8 mouse cellular contexts compared by ENCODE assay signal in the genomic region with DNA sequence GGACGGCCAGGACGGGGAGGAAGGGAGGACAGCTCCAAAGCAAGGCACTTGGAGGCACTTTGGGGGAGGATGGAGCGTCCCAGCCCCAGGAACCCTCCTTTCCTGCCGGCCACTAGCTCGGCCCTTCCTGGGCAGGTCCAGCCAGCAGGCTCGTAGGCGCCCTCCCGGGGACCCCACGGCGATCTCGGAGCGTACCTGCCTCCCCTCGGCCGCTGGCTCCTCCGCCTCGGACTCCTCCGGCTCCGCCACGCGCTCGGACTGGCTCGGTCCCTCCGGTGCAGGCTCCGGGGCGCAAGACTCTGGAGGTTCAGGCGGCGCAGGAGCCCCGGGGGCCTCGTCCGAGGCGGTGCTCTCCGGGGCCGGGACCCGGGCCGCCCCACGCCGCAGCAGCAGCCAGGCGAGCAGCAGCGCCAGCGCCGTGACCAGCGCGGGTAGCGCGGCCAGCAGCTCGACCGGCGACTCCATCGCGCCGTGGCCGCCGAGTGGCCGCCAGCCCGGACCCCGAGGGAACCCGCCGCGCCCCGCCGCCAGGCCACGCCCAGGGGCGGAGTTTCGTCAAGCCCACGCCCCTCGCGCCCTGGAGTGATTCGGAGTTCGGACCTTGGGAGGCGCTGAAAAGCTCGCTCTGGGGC. TPM values are rescaled to one million over a fixed set of nuclear protein-coding genes. Genes with fewer than 3 reads are reported as not detected.
DNase-seq lines count a peak whose midpoint lies in the region; ATAC-seq lines count a peak whose summit lies in the region.

A gene (minus strand): TSS at position 513 of the 632 bp plus-strand sequence.

- peaks cover 21% of the 10 kb centered on the region for H3K4me1 ChIP-seq in forebrain, embryonic 15.5 days

- WGBS in forebrain, embryonic 15.5 days = under 1% methylated on average over 68 of the region's 71 CpGs

- no peaks in the 10 kb centered on the region for H3K36me3 ChIP-seq in forebrain, embryonic 15.5 days

- no peaks in the 10 kb centered on the region for H3K9me3 ChIP-seq in forebrain, embryonic 15.5 days

- H3K27me3 ChIP-seq in forebrain, embryonic 15.5 days = no peaks in the 10 kb centered on the region

- ATAC-seq in cerebellum, adult (ENCODE audit: insufficient number of reproducible peaks, low FRiP score, low TSS enrichment) = peak; percentile 43; the same call in 1 of the 2 replicates
- ATAC-seq in forebrain, embryonic 15.5 days (replicated peaks) = peak; percentile 42
- no peak for ATAC-seq in inflammation-experienced regulatory T-cells, adult 6 months

- H3K4me3 ChIP-seq in forebrain, embryonic 15.5 days = peak within 1 kb of the TSS; percentile 59

- DNase-seq in Muller cell, postnatal 12 days (ENCODE audit: inconsistent ontology term) = peak; percentile 89
- DNase-seq in heart, postnatal 4 days = peak; percentile 93
- DNase-seq in layer of hippocampus, postnatal 14 days (ENCODE audit: low spot score in 2 of 2) = peak; percentile 60 to 77
- peak; percentile 84 for DNase-seq in lung, postnatal 25 days (ENCODE audit: low spot score)
- peak; percentile 85 for DNase-seq in retina, postnatal 1 day

- H3K4me2 ChIP-seq in forebrain, embryonic 15.5 days (replicated peaks) = peak within 1 kb of the TSS; percentile 87

- 0 out of 2 replicates have a peak within 1 kb of the TSS, but pooled peaks have one; percentile 36 for H3K27ac ChIP-seq in forebrain, embryonic 15.5 days (replicated peaks)

- H3K9ac ChIP-seq in forebrain, embryonic 15.5 days (replicated peaks) = peak within 1 kb of the TSS; percentile 59

RNA-seq across cellular contexts. Expression of the gene that starts here (rescaled TPM):
- polyA plus RNA-seq in forebrain, embryonic 15.5 days (2015; fragmentation: Nextera tagmentation; extraction: Ambion mirVana) = 7.6 and 10.7 TPM in 2 replicates
- 10 to 100 TPM; 40.9 to 42.9 TPM for total RNA-seq in heart, postnatal 4 days (2021)
- 10 to 100 TPM; 22.2 to 22.8 TPM for total RNA-seq in layer of hippocampus, postnatal 14 days (2021)
- not detected for polyA plus RNA-seq in inflammation-experienced regulatory T-cells, adult 6 months (2017; shearing (Covaris generic))
